Mouse (Mus musculus): ENCODE data around the gene Nxph1.

Nxph1 gene

DNA sequence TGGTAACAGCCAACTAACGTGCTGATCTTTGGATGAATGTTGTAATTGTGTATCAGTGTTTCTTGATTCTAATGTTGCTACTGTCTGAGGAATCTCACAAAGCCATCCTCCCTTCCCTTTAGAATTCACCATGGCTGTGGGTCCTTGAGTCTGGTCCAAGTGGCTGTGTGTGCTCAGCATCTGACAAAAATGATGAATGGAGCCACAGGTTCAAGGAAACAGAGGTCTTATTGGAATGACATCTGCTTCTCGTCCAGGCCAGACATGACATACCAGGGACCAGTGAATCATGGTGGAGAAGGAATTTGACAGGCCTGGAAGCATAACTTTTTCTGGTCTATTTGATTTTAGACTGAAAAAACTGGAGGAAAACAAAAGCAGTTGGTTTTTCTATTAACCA, 22.3 kb downstream of the Nxph1 start:
- no peak for DNase-seq (ENCODE audit: low spot score)

DNA sequence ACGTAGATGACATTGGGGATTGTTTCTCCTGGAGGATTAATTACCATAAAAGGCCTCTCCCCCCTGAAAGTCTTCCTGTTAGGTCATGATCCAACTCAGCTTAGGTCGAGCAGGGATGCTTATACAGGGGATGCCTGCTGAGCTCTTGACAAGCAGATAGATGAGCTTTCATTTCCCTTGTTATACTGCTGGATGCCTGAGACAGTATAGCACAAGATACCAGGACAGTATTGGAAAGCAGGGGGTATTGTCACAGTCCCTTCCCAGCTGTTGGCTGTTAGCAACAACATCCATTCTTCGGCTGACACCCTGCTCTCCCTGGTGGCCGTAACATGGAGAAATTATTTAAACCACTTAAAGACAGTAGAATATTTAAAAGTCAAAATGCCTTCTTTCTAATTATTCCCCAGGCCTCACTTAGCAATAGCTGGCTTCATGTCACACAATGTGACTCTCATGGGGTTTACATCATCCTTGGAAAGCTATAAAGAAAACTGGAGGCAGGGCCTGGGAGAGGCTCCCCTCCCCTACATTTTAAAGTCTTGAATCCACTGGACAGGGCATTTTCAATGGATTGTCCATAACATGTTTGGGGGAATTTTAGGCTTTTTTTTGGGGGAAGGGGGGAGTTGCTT, 31.1 kb downstream of the Nxph1 start:
- no peak for DNase-seq (ENCODE audit: low spot score)

DNA sequence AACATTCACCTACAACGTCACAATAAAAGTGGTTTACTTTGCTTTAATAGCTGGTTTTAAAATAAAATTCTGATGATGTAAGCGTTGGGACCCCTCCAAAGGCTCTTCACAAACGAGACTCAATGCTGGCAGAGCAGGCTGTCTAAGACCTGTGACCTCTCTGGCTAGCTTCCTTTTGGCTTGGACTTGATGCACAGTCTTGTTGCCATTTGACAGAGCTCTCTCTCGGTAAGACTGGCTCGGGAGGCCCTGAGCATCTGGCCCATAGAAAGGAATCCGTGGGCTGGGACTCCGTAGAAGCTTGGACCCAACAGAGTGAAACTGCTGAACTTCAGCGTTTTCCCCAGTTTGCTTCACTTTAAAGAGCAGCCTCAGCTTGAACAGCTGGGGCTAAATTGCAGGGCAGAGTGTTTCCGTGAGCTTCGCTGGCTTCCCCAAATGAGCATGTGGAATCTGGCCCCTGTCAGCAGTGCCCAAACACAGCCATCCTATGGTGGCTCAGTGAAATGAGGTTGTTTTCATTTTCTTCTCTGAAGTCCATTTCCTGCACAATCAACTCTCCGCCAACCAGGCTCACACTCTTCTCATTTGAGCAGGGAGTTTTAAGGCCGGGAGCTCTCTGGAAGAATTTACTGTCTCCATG, 48.2 kb downstream of the Nxph1 start:
- no peak for DNase-seq (ENCODE audit: low spot score)

DNA sequence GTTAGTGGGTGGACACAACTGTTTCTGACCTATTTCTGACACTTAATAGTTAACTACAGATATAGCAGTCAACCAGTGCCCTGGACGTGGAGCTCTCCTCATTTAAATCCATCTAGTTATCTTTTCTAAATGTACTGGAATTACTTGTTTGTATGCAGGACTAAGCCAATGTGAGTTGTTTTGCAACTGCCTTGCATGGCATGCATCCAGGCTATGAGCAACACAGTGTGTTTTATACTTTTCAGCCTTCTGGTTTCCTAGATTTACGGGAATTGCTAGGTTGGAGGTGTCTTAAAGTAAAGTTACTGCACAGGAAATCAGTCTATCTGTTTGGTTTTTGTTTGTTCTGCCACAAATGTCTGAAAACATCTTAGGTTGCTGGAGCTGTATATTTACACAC, 49.1 kb downstream of the Nxph1 start:
- DNase-seq (ENCODE audit: low spot score) = no peak

DNA sequence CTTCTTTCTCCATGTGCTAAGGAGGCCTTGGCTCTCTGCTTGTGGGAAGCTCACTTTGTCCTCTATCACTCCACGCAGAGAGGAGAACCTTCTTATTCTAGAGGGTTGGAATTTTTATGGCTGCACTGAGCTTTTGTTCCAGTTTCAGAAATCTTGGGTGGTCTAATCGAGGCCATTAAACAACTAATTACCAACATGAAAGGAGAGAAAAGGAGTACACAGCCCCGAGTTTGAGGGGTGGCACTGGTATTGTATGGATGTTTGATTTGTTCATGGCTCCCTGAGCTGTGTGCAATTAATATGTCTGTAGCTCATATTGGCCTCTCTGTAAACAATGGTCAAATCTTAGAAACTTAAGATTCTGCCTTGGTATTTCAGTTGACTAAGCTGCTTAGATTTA, 54.5 kb downstream of the Nxph1 start:
- no peak for DNase-seq (ENCODE audit: low spot score)

DNA sequence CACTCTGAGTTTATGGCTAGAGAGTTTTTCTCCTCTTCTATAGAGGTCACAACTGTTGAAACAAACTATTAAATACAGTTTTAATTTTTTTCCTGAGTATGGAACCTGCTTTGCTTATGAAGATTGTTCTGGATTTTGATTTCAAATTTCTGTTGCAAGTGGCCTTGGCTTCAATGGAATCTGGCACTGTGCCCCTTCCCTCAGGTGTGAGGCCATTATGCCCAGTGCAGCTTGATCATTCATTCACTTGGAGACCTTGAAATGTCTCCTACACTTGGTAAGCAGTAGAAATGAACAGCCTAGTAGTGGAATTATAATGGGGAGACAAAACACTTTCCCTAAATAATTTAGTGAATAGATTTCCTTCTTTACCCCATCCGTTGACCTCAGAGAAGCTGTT, 78.4 kb downstream of the Nxph1 start:
- no peak for DNase-seq (ENCODE audit: low spot score)

DNA sequence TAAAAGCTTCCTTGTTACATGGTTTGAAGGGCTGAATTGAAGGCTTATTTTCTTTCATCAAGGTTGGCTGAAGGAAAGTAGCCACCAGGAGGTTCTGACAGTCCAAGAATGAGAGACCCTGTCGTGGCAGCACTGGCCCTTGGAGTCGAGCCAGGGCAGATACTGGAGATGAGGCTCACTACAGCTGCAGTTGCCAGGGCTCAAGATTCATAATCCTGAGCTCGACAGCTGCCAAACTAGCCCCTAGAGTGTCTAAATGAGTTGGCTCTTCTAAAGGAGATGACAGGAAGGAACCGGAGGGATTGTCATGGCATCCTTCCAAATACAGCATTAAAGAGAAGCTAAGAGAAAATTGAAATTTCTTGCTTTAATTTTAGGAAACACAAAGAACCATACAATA, 78.9 kb downstream of the Nxph1 start:
- no peak for DNase-seq (ENCODE audit: low spot score)

DNA sequence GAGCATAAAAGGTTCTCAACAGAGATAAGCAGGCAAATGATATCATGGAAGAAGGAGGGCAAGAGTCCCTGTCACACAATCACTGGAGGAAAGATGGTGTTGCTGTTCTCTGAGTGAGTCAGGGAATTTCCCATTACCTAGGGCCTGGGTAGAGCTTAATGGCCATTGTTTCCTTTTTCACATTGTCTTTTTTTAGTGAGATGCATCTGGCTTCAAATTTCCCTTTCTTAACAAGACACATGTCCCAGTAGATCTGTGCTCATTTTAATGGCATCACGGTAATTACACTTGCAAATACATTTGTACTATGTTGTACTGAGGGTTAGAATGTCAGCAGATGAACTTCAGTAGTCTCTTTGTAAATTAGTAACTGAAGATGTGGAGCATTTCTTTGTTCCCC, 80.3 kb downstream of the Nxph1 start:
- DNase-seq (ENCODE audit: low spot score) = no peak

DNA sequence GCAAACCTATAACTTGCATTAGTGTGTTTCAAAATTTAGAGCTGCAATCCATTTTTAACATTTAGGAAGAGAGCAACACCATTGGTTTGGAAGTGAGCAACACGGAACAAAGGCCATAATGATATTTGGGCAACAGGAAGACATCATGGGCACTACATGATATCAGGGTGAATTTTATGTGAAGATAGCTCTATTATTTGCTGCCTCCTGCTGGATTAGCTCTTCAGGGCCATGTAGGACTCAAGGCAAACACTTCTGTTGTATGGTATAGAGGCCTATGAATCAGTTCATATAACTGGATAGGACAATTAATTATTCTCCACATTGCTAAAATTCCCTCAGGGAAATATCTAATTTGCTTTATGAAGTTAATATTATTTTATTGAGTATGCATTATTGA, 91.1 kb downstream of the Nxph1 start:
- DNase-seq (ENCODE audit: low spot score) = no peak

DNA sequence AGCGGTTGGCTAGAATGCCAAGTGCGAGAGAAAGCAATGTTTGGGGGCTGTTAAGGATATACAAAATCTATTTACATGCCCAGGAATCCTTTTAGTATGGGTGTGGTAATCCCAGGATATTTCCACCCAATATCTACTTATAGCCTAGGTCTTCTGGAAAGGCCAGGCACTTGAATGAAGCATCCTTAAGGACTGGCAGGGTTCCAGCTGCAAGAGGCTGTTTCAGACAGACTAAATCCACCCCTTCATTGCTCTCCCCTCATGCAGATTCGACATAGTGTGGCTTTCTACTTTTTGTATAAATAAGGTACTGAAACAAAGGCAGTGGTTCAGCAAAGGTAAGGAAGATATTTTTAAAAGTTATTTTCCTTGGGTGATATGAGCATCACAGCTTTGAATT, 92.8 kb downstream of the Nxph1 start:
- no peak for DNase-seq (ENCODE audit: low spot score)

DNA sequence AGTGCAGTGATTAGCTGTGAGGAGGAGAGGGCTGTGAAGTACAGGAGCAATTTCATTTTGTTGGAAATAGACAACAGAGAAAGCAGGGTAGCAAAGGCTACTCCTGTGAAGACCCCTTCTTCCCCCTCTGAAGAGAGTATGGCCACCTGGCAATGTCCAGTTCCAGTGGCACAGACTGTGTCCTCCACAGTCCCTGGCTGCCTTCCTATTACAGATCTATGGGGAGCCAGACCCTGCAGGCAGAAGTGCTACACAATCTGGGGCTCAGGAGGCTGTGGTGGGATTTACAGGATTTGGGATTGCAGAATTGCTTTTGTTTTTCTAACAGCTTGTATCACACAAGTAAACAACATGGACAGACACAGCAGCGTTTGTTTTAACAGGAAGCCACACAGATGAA, 94.2 kb downstream of the Nxph1 start:
- no peak for DNase-seq (ENCODE audit: low spot score)

DNA sequence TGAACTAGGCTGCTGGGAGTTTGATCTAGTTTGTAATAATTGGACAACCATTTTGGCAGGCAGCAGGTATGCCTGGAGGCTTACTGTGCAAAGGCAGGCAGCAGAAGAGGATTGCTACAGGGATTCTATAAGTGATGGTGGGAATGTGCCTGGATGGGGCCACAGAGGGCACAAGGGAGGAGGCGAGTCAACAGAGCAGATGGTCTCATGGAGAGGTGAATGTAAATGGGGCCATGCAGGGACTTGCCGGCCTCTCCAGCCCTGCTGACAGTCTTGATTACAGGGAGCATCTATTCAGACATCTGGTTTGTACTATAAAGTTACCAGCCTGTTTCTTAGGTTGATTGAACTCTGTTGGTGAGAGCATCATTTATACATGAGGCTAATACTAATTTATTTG, 98.6 kb downstream of the Nxph1 start:
- DNase-seq (ENCODE audit: low spot score) = no peak

DNA sequence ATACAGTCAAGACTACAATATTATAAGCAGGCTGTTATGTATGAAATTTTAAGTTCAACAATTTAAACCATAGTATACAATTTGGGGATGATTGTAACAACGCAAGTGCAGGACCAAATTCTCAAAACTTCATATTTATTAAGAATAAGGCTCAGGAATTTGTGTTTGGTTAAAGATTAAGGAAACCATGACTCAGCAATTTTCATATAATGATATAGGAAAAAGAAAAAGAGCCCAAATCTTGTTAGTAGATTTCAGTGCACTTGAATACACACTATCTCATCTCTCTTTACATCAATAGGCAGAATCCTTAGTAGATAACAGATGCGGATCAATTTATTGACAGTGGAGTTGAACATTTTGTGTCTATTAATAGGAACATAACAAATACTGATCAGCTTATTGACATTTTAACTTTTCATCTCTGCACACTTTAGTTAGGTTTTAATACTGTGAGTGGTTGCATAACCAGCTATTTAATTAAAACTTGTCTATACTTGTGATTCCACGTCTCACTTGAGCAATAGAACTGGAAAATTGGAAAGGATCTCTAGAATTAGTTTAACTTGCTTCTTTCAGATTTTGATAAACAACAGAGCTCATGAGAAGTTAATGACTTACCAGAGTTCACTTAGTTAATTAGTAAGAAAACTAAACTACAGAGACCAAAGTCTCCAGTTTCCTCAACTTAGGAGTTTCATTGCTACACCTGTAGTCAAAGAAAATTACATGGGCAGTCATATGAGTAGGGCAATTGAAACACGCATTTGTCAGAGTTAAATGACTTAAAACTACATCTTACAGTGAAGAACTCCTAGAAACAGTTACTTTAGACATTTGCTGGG, 113.3 kb downstream of the Nxph1 start:
- no peak for DNase-seq (ENCODE audit: low spot score)

DNA sequence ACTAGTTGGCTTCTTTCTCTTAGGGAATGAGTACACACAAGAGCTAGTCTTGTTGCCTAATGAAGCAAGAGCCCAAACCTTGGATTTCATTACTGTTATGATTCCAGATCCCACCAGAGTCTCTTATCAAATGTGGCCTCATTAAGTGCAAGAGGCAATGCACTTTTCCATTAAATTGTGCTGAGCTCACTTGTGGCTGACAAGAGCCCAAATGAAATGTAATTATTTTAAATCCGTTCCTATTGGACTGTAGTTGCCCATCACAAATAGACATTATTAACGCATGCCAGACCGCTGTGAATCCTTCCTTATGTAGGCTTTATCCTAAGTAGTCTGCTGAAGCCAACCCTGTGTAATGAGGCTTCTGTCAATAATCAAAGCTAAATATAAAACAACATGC, 118.2 kb downstream of the Nxph1 start:
- DNase-seq (ENCODE audit: low spot score) = no peak

DNA sequence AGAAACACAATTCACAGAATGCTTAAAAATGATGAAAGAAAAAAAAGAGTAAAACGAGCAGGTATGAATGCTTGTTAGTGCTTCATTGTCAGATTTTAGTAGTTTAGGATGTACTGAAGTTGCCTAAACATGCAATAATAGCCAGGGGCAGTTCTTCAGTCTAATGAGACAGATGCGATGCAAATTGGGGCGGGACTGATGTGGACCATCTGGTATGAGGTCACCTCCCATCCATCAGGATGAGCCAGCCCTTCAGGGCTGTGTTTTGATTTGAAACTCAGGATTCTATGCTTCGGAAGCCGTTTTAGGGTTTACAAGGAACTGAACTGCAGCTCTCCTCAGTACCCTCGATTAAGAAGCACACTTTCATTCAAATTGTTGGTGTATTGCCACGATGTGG, 121.7 kb downstream of the Nxph1 start:
- no peak for DNase-seq (ENCODE audit: low spot score)

DNA sequence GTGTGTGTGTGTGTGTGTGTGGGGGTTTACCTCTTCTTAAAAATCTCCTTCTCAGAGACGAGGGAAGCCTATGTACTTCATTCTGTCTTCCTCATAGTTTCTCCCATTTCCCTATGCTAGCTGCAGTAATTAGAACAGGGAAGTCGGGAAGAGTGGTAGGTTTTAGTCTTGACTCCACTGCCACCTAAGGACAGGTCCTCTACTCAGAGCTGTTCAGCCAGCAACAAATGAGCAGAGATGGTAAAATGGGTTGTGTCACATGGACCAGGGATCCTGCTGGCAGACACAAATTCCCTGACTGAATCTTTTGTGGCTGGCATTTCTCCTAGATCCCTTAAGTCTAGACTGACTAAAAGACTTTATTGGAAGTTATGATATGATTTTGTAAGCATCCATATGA, 128.2 kb downstream of the Nxph1 start:
- no peak for DNase-seq (ENCODE audit: low spot score)

DNA sequence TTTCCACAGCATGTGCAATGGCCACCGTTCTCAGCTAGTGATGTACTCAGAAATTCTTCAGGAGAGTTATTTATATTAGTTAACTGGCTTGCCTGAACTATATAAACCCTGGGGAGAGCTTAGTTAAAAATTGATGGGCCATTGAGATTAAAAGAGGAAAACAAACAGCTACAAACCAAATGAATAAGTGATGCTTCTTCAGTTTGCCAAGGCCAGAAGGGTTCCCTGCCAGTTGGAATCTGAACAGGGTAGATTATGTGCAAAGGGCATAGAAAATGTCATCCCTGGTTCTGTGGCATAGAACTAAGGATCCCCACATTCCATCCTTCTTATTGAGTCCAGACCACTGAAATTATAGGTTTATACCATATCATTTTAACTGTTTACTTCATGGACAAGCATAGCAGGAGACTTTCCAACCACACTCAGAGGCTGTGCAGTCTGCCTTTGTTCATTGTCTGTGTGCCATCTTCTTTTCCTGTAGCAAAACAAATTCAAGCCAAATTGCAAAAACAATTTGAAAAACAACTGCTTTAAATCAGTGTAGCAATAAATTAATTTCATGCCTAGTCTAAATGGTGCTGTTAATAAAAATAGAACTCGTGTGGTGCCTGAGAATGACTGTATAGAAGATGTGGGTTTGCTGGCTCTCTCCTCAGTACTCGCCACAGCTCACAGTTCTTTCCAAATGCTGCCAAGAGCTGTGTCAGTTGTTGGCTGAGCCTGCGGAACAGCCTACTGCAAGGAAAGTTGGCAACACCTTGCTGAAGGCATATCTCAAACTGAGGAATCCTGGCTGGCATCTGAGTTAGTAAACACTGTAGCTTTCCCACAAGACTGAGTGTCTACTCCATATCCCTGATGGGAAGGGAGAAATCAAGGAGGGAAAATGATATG, 129.8 kb downstream of the Nxph1 start:
- no peak for DNase-seq (ENCODE audit: low spot score)

DNA sequence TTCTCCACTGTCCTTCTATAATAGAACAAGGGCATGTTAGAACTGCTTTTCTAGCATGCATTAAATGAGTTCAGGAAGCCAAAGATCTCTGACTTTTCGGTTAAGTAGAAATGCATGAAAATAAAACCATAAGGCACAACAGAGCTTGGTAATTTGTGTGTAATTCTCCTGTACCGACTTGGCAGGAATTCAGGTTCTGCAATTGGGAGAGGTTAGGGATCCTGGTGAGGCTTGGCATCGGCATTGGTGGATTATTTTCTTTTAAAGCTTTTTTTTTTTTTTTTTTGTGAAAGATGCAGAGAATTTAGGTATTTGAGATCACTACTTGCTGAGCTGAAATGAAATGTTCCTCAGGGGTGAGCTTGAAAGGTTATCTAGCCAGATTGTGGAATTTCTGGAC, 135.6 kb downstream of the Nxph1 start:
- no peak for DNase-seq (ENCODE audit: low spot score)

DNA sequence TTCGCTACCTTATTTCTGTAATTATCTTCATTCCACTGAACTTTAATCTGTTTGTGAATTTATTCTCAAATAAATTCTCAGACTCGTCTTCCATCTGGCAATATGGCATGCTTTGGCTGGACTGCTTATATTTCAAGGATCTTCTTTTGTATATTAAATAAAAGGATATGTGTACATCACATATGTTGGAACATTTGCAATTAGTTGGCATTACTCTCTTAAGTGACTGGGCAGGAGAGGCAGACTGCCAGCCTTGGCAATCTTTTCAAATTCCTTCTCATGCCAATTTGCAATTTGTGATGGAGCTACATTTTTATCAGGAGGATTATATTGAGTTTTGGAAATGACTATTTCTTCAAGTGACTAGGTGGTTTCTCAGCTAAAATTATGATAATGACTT, 149.1 kb downstream of the Nxph1 start:
- DNase-seq (ENCODE audit: low spot score) = no peak

DNA sequence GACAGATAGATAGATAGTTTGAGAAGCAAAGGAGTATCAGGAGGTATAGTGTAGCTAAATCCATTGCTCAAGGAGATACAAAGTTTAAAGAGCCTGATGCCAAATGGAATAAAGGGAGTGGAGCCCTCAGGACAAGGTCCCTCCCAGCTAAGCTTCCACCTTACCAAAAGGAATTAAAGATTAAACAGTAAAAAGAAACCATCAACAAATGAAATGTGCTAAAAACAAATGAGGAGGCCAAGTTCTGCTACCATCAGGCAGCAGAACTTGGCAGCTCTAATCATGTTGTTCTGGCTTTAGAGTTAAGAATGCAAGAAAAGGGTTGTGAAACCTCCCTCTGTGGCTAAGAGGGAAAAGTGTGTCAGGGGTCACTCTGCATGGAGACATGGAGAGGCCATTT, 159.1 kb downstream of the Nxph1 start:
- no peak for DNase-seq (ENCODE audit: low spot score)

DNA sequence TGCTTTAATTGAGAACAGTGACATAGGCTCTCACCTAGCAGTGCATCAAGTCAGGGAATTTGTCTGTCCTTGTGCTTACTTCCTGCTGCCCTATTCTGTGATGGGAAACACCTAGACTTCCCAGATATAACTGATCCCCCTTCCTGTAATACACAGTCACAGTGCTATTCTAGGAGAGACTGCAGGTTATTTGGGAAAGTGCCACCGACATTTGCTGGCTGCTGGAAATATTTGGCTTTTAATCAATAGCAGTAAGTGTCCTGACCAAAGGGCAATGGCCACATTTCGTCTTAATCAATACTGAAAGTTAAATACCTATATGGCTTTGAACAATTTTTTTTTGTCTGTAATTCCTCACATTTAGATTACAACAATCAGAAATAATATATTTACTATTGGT, 170.9 kb downstream of the Nxph1 start:
- DNase-seq (ENCODE audit: low spot score) = no peak

DNA sequence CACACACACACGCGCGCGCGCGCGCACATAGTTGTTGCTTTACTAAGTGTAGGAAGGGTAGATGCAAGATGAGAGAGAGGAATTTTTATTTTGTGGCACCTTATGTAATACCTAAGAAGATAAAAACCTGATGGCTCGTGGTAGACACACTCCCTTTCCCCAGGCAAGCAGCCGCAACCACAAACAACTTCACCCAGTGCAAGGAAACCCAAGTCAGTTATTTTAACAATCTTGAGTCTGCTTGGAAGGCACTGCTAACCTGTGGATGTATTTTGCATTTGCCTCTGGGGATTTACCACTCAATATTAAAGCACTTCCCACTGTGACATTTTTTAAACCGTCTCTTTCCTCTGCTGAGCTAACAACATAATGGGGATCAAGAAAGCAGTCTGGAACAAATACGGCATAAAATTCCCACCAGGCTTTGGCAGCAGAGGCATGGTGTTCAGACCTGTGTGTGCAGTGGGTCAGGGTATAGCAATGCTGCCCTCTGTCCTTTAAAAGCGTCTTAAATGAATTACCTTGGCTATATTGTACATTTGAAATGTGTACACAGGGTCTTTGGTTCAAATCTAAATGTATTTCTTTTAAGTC, 176.2 kb downstream of the Nxph1 start:
- no peak for DNase-seq (ENCODE audit: low spot score)
